Mouse (Mus musculus): ENCODE data around the gene Mtmr4. TPM values are rescaled to one million over a fixed set of nuclear protein-coding genes. Genes with fewer than 3 reads are reported as not detected.

Gene Mtmr4
- 5.8 TPM in 2 replicates for polyA plus RNA-seq (2012; ENCODE audit: insufficient read depth, insufficient read length, missing spikeins)

- Histone ChIP-seq H3K4me3 (ENCODE audit: insufficient read depth, low read depth, low read length) (peak within 1 kb of the TSS; percentile 87), H3K4me1 (ENCODE audit: control insufficient read depth, insufficient read depth, insufficient read length, low read length) (peaks cover 18% of the 10 kb centered on the region)
Measured at GRCm38 (mm10) chr11:87591526-87592353, at the start of gene Mtmr4. TSS of gene Mtmr4 (plus strand) at chr11:87592162.

GRCm38 (mm10) chr11:87542285-87542684, 49.7 kb upstream of the Mtmr4 start:
- Histone ChIP-seq H3K4me3 (ENCODE audit: insufficient read depth, low read depth, low read length) (no peak overlapping the region), H3K4me1 (ENCODE audit: control insufficient read depth, insufficient read depth, insufficient read length, low read length) (no peaks in the 10 kb centered on the region), H3K27ac (replicated peaks; ENCODE audit: low read depth, low read length) (no peak overlapping the region)

More at GRCm38 (mm10) chr11:87591526-87592353, at the start of gene Mtmr4:
- peak within 1 kb of the TSS; percentile 92 for H3K27ac ChIP-seq (replicated peaks; ENCODE audit: low read depth, low read length)

- H3K4me3 ChIP-seq (ENCODE audit: insufficient read depth, low read depth, low read length): no peak overlapping the region
- H3K27ac ChIP-seq (replicated peaks; ENCODE audit: low read depth, low read length): no peak overlapping the region
- no peaks in the 10 kb centered on the region for H3K4me1 ChIP-seq (ENCODE audit: control insufficient read depth, insufficient read depth, insufficient read length, low read length)
Measured at GRCm38 (mm10) chr11:87542906-87543305, 49.1 kb upstream of the Mtmr4 start.

GRCm38 (mm10) chr11:87553342-87553741, 38.6 kb upstream of the Mtmr4 start:
- Histone ChIP-seq H3K4me3 (ENCODE audit: insufficient read depth, low read depth, low read length) (no peak overlapping the region), H3K27ac (replicated peaks; ENCODE audit: low read depth, low read length) (no peak overlapping the region), H3K4me1 (ENCODE audit: control insufficient read depth, insufficient read depth, insufficient read length, low read length) (peaks cover 6% of the 10 kb centered on the region; the same call in 1 of the 2 replicates)

- peak overlapping the region; percentile 74 for H3K27ac ChIP-seq (replicated peaks; ENCODE audit: low read depth, low read length)
- peaks cover 6% of the 10 kb centered on the region; the same call in 1 of the 2 replicates for H3K4me1 ChIP-seq (ENCODE audit: control insufficient read depth, insufficient read depth, insufficient read length, low read length)
Measured at GRCm38 (mm10) chr11:87554386-87554785, 37.6 kb upstream of the Mtmr4 start.

GRCm38 (mm10) chr11:87555106-87555703, 36.8 kb upstream of the Mtmr4 start:
- H3K4me1 ChIP-seq (ENCODE audit: control insufficient read depth, insufficient read depth, insufficient read length, low read length): peaks cover 6% of the 10 kb centered on the region; the same call in 1 of the 2 replicates
- H3K4me3 ChIP-seq (ENCODE audit: insufficient read depth, low read depth, low read length): no peak overlapping the region
- peak overlapping the region; percentile 77 for H3K27ac ChIP-seq (replicated peaks; ENCODE audit: low read depth, low read length)

More at GRCm38 (mm10) chr11:87554386-87554785, 37.6 kb upstream of the Mtmr4 start:
- H3K4me3 ChIP-seq (ENCODE audit: insufficient read depth, low read depth, low read length): no peak overlapping the region

- Histone ChIP-seq H3K4me1 (ENCODE audit: control insufficient read depth, insufficient read depth, insufficient read length, low read length) (no peaks in the 10 kb centered on the region), H3K27ac (replicated peaks; ENCODE audit: low read depth, low read length) (no peak overlapping the region), H3K4me3 (ENCODE audit: insufficient read depth, low read depth, low read length) (no peak overlapping the region)
Measured at GRCm38 (mm10) chr11:87561208-87561607, 30.8 kb upstream of the Mtmr4 start.

- Histone ChIP-seq H3K4me3 (ENCODE audit: insufficient read depth, low read depth, low read length) (no peak within 1 kb of the TSS), H3K27ac (replicated peaks; ENCODE audit: low read depth, low read length) (peak within 1 kb of the TSS; percentile 99), H3K4me1 (ENCODE audit: control insufficient read depth, insufficient read depth, insufficient read length, low read length) (peaks cover 34% of the 10 kb centered on the region)
Measured at GRCm38 (mm10) chr11:87566501-87566900, 25.5 kb upstream of the Mtmr4 start, which contains the start of gene Gm11492. TSS of gene Gm11492 (plus strand) at chr11:87566653.

- Histone ChIP-seq H3K27ac (replicated peaks; ENCODE audit: low read depth, low read length) (peak within 1 kb of the TSS; percentile 99), H3K4me1 (ENCODE audit: control insufficient read depth, insufficient read depth, insufficient read length, low read length) (peaks cover 41% of the 10 kb centered on the region)
Measured at GRCm38 (mm10) chr11:87568255-87568953, 23.6 kb upstream of the Mtmr4 start, which contains the start of gene Sept4. TSS of gene Sept4 (plus strand) at chr11:87568903.

GRCm38 (mm10) chr11:87570743-87571142, 21.2 kb upstream of the Mtmr4 start:
- Histone ChIP-seq H3K27ac (replicated peaks; ENCODE audit: low read depth, low read length) (peak overlapping the region; percentile 87), H3K4me3 (ENCODE audit: insufficient read depth, low read depth, low read length) (no peak overlapping the region), H3K4me1 (ENCODE audit: control insufficient read depth, insufficient read depth, insufficient read length, low read length) (peaks cover 41% of the 10 kb centered on the region)

More at GRCm38 (mm10) chr11:87568255-87568953, 23.6 kb upstream of the Mtmr4 start, which contains the start of gene Sept4:
- no peak within 1 kb of the TSS for H3K4me3 ChIP-seq (ENCODE audit: insufficient read depth, low read depth, low read length)

GRCm38 (mm10) chr11:87571361-87571950, 20.5 kb upstream of the Mtmr4 start:
- H3K27ac ChIP-seq (replicated peaks; ENCODE audit: low read depth, low read length): peak overlapping the region; percentile 78
- no peak overlapping the region for H3K4me3 ChIP-seq (ENCODE audit: insufficient read depth, low read depth, low read length)
- H3K4me1 ChIP-seq (ENCODE audit: control insufficient read depth, insufficient read depth, insufficient read length, low read length): peaks cover 41% of the 10 kb centered on the region

- H3K27ac ChIP-seq (replicated peaks; ENCODE audit: low read depth, low read length): no peak overlapping the region
- H3K4me3 ChIP-seq (ENCODE audit: insufficient read depth, low read depth, low read length): no peak overlapping the region
- H3K4me1 ChIP-seq (ENCODE audit: control insufficient read depth, insufficient read depth, insufficient read length, low read length): peaks cover 30% of the 10 kb centered on the region
Measured at GRCm38 (mm10) chr11:87573751-87574150, 18.2 kb upstream of the Mtmr4 start.

GRCm38 (mm10) chr11:87574520-87575180, 17.3 kb upstream of the Mtmr4 start:
- Histone ChIP-seq H3K4me1 (ENCODE audit: control insufficient read depth, insufficient read depth, insufficient read length, low read length) (peaks cover 25% of the 10 kb centered on the region), H3K27ac (replicated peaks; ENCODE audit: low read depth, low read length) (no peak overlapping the region), H3K4me3 (ENCODE audit: insufficient read depth, low read depth, low read length) (no peak overlapping the region)

GRCm38 (mm10) chr11:87577601-87578248, 14.2 kb upstream of the Mtmr4 start:
- H3K4me3 ChIP-seq (ENCODE audit: insufficient read depth, low read depth, low read length): peak overlapping the region; percentile 42
- H3K27ac ChIP-seq (replicated peaks; ENCODE audit: low read depth, low read length): peak overlapping the region; percentile 44
- peaks cover 15% of the 10 kb centered on the region for H3K4me1 ChIP-seq (ENCODE audit: control insufficient read depth, insufficient read depth, insufficient read length, low read length)

Measured in brown adipose tissue, adult 24 weeks (tissue).